Mouse (Mus musculus) embryonic fibroblast, embryonic 13.5 days (primary cell): ENCODE results near the gene Map9.

ENCODE experiments used
- CTCF ChIP-seq: IDR thresholded peaks from 2 replicates; pipeline ENCODE4 v1.5.1; 2011; ENCODE audit warnings: mild to moderate bottlenecking, control low read depth, low read length, moderate library complexity, borderline replicate concordance; ENCODE audit not compliant: insufficient read depth
- POLR2A ChIP-seq: IDR thresholded peaks from 2 replicates; pipeline ENCODE4 v1.6.1; 2011; ENCODE audit warnings: low read depth, mild to moderate bottlenecking, control low read depth, low read length, moderate library complexity

DNA sequence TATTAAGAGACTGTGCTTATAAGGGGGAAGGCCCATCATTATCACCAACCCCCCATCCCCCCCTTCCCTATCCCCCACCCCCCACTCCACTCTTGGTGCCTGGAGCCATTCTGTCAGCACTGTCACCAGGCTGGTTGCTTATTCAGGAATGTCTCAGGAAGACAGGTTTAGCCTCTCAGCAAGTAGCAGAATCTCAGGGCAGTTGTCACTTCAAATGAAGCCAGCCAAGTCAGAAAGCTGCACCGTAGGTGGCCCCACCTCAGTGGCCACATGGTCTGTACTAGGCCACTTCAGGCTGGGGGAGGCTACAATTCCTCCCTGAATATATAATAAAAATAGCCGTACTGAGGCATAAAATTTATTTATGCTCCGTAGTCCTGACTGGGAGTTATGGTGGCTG lies 83.1 kb downstream of the Map9 start:
- TF ChIP-seq CTCF (no peak), POLR2A (no peak)
